Mouse (Mus musculus) neural tube, embryonic 14.5 days (tissue): ENCODE data around the gene Fam186b. TPM values are rescaled to one million over a fixed set of nuclear protein-coding genes. Genes with fewer than 3 reads are reported as not detected.

Experiments used
- ATAC-seq: fragments of 200-750 bp; cut with Nextera tagmentation; 2 replicates; pipeline ENCODE4 v1.8.0; 2017; ENCODE audit warnings: low read depth, mild to moderate bottlenecking, moderate TSS enrichment, moderate library complexity
- H3K27ac ChIP-seq: fragments of 300-500 bp; sonication (generic); 2 replicates; pipeline ENCODE4 v1.5.1; 2014; ENCODE audit warnings: low read depth, mild to moderate bottlenecking, control low read depth, low read length, moderate library complexity, mixed read lengths
- H3K27me3 ChIP-seq: fragments of 300-500 bp; sonication (generic); 2 replicates; pipeline ENCODE4 v1.6.1; 2014; ENCODE audit warnings: low read length; ENCODE audit not compliant: control insufficient read depth, insufficient read depth
- H3K36me3 ChIP-seq: fragments of 300-500 bp; sonication (generic); 2 replicates; pipeline ENCODE4 v1.6.1; 2014; ENCODE audit warnings: low read length, mixed read lengths; ENCODE audit not compliant: control insufficient read depth, insufficient read depth
- H3K4me1 ChIP-seq: fragments of 300-500 bp; sonication (generic); 2 replicates; pipeline ENCODE4 v1.6.1; 2014; ENCODE audit warnings: low read length; ENCODE audit not compliant: control insufficient read depth, insufficient read depth
- H3K4me2 ChIP-seq: fragments of 300-500 bp; sonication (generic); 2 replicates; pipeline ENCODE4 v1.6.1; 2014; ENCODE audit warnings: mild to moderate bottlenecking, low read depth, low read length, control low read depth
- H3K4me3 ChIP-seq: fragments of 300-500 bp; sonication (generic); 2 replicates; pipeline ENCODE4 v1.5.1; 2014; ENCODE audit warnings: low read depth, low read length, control low read depth, mixed read lengths
- H3K9ac ChIP-seq: fragments of 300-500 bp; sonication (generic); replicated peaks from 2 replicates; pipeline ENCODE4 v1.6.1; 2014; ENCODE audit warnings: low read depth, mild to moderate bottlenecking, control low read depth, low read length, mixed read lengths
- H3K9me3 ChIP-seq: fragments of 300-500 bp; sonication (generic); 2 replicates; pipeline ENCODE4 v1.6.1; 2016; ENCODE audit warnings: low read length; ENCODE audit not compliant: control insufficient read depth
- WGBS: fragments of 180-500 bp; shearing (Covaris S2); extraction: QIAGEN DNeasy Blood & Tissue Kit; methylation state at CpG from one replicate; pipeline ENCODE4 v1.1.7; 2014; 5-methylcytosine and 5-hydroxymethylcytosine counted together
- polyA plus RNA-seq: library from polyadenylated mRNA; unstranded; fragments of >200 nt; fragmentation: Nextera tagmentation; extraction: Ambion mirVana; gene quantifications from 2 replicates; pipeline ENCODE4 v1.2.1, GENCODE M21; 2014

Gene Fam186b
- polyA plus RNA-seq, 1 experiment from 2014 or later: 0.66 TPM

DNA sequence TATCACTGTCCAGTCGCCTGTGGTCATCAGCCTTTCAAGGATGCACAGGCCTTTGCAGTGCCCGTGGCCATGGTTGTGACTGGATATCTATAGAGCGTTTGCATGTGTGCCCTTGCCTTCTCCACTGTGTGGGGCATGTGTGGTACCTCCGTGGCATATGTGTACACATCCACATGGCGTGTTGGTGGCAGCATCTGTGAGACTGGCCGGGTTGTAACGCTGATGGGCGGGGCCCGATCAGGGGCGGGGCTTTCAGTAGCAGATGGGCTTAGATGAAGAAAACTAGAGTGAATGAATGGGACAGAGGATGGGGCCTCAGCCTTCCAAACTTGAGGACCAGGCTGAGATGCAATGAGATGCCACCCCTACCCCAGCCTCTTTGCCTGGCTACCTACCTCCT, 63.7 kb downstream of the Fam186b start:
- H3K4me1 ChIP-seq: no peaks in the 10 kb centered on the region
- H3K27ac ChIP-seq: no peak overlapping the region
- 76% methylated on average over 10 of the region's 10 CpGs for WGBS
- H3K9me3 ChIP-seq: no peaks in the 10 kb centered on the region
- peaks cover 15% of the 10 kb centered on the region for H3K27me3 ChIP-seq
- no peak overlapping the region for H3K4me3 ChIP-seq
- no peaks in the 10 kb centered on the region for H3K36me3 ChIP-seq
- H3K4me2 ChIP-seq: no peak overlapping the region
- ATAC-seq: no peak
- no peak overlapping the region for H3K9ac ChIP-seq

GRCm38 (mm10) chr15:99226090-99226489, 69.6 kb downstream of the Fam186b start:
- Histone ChIP-seq H3K27me3 (peaks cover 53% of the 10 kb centered on the region), H3K4me2 (no peak overlapping the region), H3K36me3 (no peaks in the 10 kb centered on the region), H3K27ac (no peak overlapping the region), H3K9ac (no peak overlapping the region), H3K4me1 (peaks cover 16% of the 10 kb centered on the region), H3K4me3 (no peak overlapping the region), H3K9me3 (no peaks in the 10 kb centered on the region)
- ATAC-seq: no peak
- WGBS: 13% methylated on average over 14 of the region's 14 CpGs

- Histone ChIP-seq H3K9ac (no peak overlapping the region; the same call in 1 of the 2 replicates), H3K4me1 (peaks cover 16% of the 10 kb centered on the region)
- peak; percentile 24; the same call in 1 of the 2 replicates for ATAC-seq
These were observed 70.4 kb downstream of the Fam186b start for GRCm38 (mm10) chr15:99225081-99225810.

DNA sequence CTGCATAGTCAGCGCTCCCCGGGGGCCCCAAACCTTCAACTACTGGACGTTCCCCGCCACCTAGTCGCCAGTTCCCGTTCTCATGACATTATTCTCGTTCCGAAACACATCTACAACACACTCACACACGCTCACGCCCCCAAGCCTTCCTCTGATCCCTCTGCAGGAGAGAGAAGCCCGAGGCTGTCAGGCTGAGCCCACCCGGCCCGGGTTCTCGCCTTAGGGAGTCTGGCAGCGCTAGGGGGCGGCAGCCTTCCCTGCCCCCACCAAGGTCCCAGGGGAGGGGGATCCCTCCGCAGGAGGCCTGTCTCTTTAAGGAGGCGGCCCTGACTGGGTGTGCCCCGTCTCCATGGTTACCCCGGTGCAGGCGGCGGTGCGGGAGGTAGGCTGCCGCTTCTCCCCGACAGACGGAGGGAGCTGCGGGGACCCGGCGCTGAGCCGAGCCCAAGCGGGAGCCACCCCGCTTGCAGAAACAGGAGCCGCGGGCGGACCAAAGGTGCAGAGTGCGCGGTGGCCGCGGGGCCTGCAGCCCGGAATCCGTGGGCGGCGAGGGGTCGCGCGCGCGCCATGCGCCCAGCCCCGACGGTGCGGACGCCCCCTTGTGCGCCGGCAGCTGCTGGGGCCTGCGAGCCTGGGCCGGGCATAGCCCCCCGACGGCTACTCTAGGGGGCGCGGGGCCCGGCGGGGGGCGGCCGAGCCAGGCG, 71.3 kb downstream of the Fam186b start, which contains the start of gene Kcnh3:
Gene Kcnh3 (plus strand): TSS at position 654 of the 704 bp plus-strand sequence.
- Histone ChIP-seq H3K27me3 (peaks cover 55% of the 10 kb centered on the region), H3K4me3 (peak within 1 kb of the TSS; percentile 31), H3K9me3 (no peaks in the 10 kb centered on the region), H3K4me1 (peaks cover 16% of the 10 kb centered on the region), H3K9ac (peak within 1 kb of the TSS; percentile 34; the same call in 1 of the 2 replicates), H3K27ac (no peak within 1 kb of the TSS), H3K4me2 (peak within 1 kb of the TSS; percentile 46), H3K36me3 (no peaks in the 10 kb centered on the region)
- under 1% methylated on average over 54 of the region's 66 CpGs for WGBS
- ATAC-seq: no peak

More at GRCm38 (mm10) chr15:99225081-99225810, 70.4 kb downstream of the Fam186b start:
- Histone ChIP-seq H3K27ac (no peak overlapping the region), H3K4me3 (peak overlapping the region; percentile 31; the same call in 1 of the 2 replicates), H3K27me3 (peaks cover 55% of the 10 kb centered on the region), H3K9me3 (no peaks in the 10 kb centered on the region), H3K36me3 (no peaks in the 10 kb centered on the region), H3K4me2 (peak overlapping the region; percentile 46)
- 1% methylated on average over 22 of the region's 22 CpGs for WGBS

DNA sequence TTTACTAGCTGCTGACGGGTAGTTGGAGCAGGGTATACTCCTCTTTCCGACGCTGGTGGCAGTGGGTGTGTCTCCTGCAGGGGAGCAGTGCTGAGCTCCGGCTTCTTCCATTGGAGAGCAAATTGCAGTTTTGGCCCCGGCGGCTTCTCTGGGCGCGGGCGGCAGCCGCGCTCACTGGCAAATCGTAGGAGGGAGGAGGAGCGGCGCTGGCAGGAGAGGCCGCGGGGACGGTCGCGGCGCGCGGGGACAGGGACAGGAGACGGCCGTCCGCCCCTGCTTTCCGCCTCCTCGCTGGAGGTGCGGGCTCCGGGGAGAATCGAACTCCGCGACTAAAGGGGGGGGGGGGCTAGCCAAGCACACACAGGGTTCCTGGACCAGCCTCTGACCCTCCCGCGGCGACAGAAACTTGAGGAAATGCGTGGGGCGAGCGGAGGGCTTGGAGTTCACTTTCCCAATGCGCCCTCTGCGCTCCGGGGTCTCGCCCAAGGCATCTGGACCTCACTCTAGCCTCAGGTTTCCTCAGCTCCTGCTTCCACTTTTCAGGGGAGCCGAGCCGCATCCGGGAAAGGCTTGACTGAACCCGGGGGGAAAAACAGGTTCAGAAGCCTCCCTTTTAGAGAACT, 72.0 kb downstream of the Fam186b start:
- Histone ChIP-seq H3K27me3 (peaks cover 57% of the 10 kb centered on the region), H3K4me3 (peak overlapping the region; percentile 31), H3K9ac (no peak overlapping the region), H3K36me3 (no peaks in the 10 kb centered on the region), H3K9me3 (no peaks in the 10 kb centered on the region), H3K4me1 (peaks cover 16% of the 10 kb centered on the region), H3K27ac (no peak overlapping the region), H3K4me2 (peak overlapping the region; percentile 46)
- under 1% methylated on average over 44 of the region's 46 CpGs for whole genome bisulfite sequencing
- ATAC-seq: no peak

DNA sequence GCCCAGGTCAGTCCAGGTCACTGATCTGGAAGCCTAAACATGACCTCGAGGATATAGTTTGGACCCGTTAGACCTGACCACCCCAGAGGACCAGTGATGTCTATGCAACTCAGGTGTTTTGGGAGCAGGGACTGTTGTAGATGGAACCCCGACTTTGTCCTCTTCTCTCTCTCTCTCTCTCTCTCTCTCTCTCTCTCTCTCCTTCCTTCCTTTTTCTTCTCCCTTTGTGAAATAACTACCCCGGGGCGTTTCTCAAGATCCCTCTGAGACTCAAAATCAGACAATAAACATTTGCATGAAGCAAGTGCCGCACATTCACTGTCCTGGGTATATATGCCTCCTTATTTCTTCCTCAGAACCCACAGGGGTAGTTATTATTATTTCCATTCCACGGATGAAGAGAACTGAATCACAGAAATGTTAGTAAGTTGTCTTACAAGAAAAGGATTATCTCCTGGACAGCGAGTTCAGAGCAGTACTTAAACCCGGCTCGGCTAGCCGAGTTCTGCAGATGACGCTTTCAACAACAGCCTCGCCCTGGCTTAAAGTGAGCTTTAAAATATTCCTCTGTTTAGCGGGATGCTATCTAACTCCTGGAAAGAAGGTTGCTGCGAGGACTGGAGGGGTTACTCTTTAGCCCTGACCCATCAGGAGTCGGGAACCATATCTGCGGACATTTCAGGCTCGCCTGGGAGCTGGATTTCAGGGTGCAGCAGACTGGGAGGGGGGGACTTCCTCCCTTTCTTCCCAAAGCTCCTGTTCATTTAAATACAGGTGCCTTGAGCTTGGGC, 72.7 kb downstream of the Fam186b start:
- Histone ChIP-seq H3K4me3 (peak overlapping the region; percentile 31; the same call in 1 of the 2 replicates), H3K9me3 (no peaks in the 10 kb centered on the region), H3K27ac (no peak overlapping the region), H3K27me3 (peaks cover 52% of the 10 kb centered on the region), H3K4me2 (peak overlapping the region; percentile 46), H3K9ac (no peak overlapping the region), H3K4me1 (peaks cover 16% of the 10 kb centered on the region), H3K36me3 (no peaks in the 10 kb centered on the region)
- ATAC-seq: no peak
- WGBS: 6% methylated on average over 18 of the region's 18 CpGs

GRCm38 (mm10) chr15:99221315-99221952, 74.3 kb downstream of the Fam186b start:
- Histone ChIP-seq H3K36me3 (no peaks in the 10 kb centered on the region), H3K27me3 (peaks cover 36% of the 10 kb centered on the region), H3K9me3 (no peaks in the 10 kb centered on the region), H3K4me3 (no peak overlapping the region), H3K9ac (no peak overlapping the region), H3K27ac (no peak overlapping the region), H3K4me1 (peaks cover 16% of the 10 kb centered on the region), H3K4me2 (no peak overlapping the region)
- no peak for ATAC-seq
- 9% methylated on average over 8 of the region's 8 CpGs for WGBS
